Mouse (Mus musculus): ENCODE measurements around the gene Tbc1d22a.
A peak's percentile ranks its signal among the peaks of the same experiment; 100 is the strongest.
"Not testable (repeated sequence)": the region's sequence is repeated elsewhere in the genome, so short reads cannot be mapped to it uniquely, and the experiment has no call there.

Tbc1d22a gene

DNA sequence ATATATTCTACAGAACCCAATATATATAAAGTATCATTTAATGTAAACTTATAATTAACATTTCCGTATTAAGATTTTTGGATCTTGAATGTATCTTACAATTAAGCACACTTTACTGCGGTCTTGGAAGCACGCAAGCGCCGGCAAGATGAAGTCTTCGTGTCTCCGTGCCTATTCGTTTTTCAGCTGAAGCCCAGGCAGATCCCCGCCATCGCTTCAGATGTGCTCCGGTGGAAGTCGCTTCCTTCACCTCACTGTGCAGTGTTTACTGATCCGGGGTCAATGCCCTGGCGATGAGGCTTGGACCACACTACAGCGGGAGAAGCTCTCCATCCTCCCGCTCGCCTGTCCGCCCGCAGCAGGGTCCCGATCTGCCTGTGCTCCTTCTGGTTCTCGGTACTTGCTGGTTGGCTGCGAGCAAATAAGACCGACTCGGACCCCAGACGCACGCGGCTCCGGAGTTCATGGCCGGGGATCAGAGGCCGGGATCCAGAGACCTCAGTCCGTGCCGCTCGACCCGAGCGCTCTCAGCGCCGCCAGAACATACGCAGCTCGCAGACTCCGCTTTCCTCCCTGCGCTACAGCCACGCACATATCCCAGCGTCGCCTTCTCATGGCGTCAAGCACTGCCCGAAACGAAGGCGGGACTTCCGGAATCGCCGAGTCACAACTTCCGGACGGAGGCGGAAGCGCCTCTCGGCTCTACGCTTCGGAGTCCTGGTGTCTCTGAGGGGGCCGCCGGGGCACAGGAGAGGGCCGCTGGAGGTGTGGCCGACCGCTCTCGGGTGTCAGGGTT lies at the start of gene Tbc1d22a:
Tbc1d22a (plus strand) TSS at position 707 of the 796 bp plus-strand sequence.
- peak; percentile 94 to 95 for DNase-seq (ENCODE audit: low spot score in 2 of 2)

DNA sequence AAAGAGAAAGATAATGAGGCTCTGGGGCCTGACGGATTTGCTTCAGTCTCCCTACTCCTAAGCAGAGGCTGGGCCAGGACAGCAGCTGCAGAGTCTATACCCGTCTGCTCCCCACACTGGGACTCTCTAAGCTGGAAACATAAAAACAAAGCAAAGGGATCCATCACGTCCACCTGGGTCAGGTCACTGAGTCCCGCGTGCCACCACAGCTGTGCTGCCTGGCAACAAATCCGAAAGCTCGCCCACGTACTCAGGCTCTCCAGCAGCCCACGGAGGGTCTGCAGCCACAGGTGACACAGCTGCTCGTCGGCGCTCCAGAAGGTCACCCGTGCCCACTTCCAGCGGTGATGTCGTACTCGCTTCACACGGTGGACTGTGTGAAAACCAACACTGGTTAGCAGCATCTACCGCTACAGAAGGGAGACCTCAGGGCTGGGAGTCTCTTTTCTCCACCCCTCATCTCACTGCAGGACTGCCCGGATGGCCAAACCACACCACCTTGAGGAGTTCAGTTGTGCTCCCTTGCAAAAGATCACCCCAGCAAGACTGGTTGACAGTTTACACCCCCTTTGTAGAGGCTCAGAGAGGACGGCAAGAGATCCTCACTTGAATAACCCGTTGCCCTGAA lies 49.4 kb upstream of the Tbc1d22a start:
- DNase-seq (ENCODE audit: low spot score in 2 of 2) = no peak

DNA sequence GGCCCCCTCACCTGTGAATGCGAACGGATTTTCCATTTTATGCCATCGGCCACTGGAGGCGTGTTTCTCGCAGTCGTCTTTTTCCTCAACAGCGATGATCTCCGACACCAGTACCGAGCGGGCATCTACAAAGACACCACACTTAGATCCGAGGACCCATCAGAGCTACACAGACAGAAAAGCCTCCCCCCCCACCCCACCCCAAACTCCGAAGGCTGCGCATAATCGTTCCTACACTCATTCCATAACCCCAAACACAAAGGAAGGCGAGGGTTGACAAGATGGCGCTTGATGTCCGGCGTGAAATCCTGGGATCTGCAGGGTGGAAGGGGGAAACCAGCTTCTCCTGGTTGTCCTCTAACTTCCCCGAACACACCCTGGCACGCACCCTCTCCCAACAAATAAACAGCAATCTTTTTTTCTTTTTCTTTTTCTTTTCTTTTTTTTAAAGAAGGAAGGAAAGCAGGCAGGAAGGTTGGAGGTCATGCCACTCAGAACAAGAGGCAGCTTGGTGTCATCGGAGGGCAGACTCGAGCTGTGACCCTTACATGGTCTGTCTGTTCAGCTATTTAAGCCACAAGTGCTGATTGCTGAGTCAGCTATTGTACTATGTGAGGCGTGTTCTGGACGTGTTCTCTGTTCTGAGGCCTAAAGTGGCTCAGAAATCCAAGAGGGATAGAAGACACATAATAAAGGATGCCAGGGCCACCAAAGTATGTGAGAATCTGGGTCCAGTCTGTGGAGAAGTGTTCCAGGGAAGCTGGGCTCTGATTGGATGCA lies 48.3 kb upstream of the Tbc1d22a start:
- DNase-seq (ENCODE audit: low spot score in 2 of 2) = no peak

DNA sequence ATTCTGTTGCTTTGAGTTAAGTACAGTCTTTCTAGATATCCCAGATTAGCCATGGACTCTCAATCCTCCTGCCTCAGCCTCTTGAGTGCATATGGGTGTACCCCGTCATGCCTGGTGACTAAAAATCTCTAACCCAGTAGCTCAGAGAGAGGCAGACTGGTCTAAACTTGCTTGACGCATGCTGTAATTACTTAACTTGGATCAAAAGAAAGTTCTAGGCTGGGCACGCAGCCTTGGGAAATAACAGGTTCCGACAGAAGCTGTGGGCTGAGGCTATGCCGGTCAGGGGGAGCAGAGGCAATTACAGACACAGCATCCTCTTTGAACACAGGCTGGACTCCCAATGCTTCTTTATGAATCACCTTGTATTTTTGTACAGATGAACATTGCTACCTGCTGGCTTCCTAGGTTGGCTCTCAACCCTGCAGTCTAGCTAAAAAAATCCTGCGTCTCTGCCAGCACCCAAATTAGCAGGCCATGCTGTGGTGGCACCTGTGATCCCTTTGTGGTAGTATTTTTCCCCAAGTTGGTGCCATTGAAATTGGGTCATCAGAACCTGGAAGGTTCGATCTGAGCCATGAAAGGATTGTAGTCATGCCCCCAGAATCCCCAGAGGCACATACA lies 47.1 kb upstream of the Tbc1d22a start:
- DNase-seq (ENCODE audit: low spot score in 2 of 2) = no peak

DNA sequence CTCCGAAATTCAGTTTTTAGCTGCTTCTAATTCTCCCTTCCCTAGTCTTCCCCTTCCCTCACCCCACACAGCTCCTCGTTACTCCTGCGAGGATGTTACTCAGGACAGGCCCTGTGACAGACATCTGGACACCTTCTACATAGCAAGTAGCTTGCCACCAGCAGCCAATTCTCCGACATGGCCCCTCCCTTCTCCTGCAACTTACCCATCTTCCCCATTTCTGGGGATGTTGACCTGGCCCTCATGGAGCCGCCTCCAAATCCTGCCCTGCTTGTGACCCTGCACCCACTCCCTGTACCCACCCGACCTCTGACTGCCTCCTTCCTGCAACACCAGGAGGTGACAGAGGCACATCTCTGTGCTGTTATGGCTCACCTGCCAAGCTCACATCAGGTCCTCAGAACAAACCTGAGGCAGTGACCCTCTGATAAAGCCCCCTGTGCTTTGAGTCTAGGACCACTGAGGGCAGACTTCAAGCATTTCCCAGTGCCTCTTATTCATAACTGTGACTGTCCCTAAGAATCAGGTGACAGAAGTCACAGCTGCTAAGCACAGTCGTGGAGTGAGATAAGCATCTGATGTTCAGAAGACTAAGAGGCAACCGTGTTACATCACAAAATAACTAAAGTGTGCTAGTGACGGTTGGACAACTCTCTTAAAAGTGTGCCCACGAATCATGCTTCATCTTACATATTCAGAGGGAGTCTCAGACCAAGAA lies 46.3 kb upstream of the Tbc1d22a start:
- no peak for DNase-seq (ENCODE audit: low spot score in 2 of 2)

DNA sequence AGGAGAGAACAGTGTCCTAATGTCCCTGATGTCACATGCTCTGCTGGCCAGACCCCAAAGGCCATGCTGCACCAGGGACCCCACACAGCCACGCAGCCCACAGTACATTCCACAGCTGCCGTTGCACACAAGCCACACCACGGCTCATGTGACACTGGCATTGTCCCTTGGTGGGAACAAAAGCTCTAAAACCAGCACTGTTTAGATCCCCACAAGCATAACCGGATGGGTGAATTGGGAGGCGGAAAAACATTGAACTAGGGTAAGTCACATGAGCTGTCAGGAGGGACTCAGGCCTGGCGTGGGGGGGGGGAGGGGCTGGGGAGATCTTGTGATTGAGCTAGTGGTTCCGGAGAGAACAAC lies 45.8 kb upstream of the Tbc1d22a start:
- no peak for DNase-seq (ENCODE audit: low spot score in 2 of 2)

DNA sequence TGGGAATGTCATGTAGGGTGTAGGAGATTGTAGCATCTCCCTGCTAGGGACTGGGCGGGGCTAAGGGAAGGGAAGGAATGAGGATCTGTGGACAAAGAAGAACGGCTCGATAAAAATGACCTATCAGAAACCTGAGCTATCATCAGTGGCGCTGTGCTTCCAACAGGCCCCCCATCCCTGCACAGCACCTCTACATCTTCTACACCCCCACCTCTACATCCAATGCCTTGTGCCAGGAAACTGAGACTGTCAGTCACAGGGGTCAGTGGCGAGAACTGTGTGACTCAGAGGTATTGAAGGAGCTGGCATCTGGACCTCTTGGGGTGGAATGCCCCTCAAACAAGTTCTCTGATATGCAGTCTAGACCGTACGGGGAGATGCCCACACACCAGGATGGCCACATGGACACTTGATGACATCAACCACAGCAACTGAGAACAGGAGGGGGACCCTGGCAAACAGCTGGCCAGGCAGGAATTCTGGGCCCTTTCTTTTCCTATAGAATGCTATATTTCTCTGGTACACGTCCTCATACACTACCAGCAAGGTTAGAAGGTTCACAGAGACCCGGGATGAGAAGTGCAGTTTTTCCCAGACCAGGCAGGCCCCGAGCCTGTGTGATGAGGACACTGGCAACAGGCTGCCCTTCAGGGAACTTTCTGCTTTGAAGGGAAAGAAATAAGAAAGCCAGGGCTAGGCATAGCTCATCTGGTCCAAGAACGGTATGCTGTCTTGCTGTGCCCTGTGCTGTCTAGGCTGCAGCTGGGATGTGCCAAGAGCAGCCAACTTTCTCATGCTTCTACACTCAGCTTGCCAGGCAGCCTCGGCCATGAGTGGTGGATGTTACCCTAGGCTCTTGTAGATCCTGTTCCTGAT lies 45.1 kb upstream of the Tbc1d22a start:
- no peak for DNase-seq (ENCODE audit: low spot score in 2 of 2)

DNA sequence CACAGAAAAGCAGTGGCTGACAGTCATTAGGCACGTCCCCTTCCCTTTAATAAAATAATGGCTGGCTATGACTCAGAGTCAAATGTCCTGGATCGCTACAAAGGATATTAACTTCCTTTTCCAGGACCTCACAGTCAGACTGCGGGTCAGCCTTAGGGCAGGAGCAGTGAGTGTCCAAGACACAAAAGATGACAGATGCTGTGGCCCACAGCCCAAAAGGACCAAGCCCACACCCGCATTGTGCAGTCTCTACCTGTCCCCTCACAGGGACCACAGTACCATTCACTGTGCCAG lies 44.5 kb upstream of the Tbc1d22a start:
- DNase-seq (ENCODE audit: low spot score in 2 of 2) = no peak

DNA sequence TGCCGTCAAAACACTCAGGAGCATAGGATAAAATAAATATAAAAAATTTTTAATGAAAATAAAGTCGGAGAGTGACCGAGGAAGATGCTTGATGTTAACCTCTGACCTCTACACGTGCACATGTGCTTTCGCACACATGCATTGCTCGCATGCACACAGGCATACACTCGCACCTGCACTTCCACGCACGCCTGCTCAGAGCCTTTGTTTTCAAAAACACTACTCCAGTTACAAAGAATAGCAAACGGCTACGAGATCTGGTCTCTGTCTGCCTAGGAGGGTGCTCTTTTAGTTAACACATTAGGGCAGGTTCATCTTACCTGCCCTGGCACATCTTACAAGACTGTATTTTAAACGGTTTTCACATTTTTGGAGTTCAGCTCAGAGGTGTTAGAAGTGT lies 42.9 kb upstream of the Tbc1d22a start:
- no peak for DNase-seq (ENCODE audit: low spot score in 2 of 2)

DNA sequence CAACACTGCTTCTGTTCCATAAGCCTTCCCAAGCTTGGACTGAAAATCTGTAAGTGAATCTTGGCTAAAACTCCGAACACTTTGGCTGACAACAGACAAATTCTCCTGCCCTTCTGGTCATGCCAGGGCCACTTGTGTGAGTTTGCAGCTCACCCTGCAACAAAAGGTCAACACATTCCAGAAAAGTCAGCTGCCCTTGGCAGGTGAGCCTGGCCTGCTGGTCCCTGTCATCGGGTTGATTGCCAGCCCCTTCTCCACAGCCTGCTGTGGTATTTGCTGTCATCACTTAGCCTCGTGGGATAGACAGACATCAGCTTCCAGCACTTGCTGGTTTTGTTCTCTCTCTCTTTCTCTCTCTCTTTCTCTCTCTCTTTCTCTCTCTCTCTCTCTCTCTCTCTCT lies 42.1 kb upstream of the Tbc1d22a start:
- no peak for DNase-seq (ENCODE audit: low spot score in 2 of 2)

DNA sequence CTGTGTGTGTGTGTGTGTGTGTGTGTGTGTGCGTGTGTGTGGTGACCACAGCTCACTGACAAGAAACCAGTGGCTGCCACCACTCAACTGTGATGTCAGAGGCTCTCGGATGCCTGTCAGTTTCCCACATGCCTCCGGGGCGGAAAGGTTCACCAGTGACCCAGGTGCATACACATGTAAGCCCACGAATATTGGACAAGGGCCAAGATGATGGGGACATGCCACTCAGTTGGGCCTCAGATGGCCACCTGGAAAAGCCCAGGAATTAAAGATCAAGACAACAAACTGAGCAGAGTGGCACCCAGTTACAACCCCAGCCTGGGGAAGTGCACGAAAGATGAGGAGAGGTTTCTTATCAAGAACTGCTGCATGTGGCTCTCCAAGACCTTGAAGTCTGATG lies 41.7 kb upstream of the Tbc1d22a start:
- no peak for DNase-seq (ENCODE audit: low spot score in 2 of 2)

DNA sequence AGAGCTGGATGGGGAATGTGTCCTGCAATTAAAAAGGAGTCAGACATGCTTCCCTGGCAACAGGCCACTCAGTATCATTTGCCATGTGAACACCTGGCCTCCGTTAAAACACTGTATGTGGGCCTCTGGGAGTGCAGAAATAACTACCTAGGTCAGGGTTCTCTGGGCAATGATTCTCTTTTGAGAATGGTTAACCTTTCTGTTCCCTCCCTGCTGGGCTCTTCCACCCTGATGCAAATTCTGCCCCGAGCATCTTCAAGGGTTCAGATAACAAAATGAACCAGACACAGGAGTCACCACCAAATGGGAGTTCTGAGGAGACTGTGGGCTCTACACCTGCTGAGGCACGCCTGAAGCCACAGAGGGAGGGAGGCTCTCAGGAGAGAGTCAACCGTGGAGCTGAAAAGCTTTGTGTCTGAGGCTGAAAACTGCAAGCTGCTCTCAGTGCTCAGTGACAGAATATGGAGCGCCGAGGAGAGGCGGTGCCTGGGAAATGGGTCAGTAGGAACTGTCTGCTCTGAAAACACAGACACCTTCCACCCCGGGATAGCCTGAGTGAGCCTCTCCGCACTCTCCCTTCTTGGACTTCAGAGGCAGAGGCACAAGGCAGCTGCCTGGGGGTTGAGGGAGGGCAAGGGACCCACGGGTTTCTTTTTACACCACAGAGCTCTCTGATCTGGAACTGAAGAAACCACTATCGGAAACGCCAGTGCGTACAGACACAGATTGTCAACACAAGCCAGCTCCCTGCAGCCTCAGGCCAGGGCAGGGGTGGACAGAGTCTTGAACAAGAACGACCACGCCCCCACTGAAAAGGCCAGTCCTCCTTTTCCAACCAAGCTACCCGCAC lies 40.9 kb upstream of the Tbc1d22a start:
- no peak for DNase-seq (ENCODE audit: low spot score in 2 of 2)

DNA sequence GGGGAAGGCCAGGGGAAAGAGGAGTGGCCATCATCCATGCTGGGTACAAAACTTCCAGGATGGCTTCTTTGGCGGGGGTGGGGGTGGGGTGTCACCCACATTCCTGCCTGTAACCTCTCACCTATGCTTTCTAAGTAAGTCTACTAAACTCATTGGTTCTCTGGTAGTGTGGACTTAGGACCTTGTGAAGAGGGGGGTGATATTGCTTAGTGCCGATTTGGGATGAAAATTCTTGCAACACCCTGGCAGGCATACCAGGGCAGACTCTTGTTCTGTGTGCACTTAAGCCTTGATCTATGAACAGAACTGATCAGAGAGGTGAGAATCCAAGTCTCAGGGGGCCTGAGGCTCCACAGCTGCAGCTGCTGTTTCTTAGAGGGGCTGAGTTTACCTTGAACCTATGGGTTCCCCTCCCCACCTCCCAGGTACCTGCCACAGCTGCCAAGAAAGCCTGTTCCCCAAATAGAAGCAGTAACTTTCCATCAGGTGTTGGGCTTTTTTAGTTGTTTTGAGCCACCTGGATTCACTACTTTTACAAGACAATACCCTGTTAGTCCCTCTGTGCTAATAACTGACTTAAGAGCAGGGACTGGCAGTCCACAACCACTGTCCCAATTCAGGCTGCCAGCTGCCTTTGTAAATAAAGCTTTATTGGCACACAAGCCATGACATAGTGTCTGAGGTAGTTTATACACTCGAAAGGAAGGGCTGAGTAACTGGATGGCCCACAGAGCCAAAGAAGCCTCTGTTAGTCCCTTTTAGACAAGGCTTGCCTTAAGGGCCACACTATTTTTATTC lies 38.8 kb upstream of the Tbc1d22a start:
- no peak for DNase-seq (ENCODE audit: low spot score in 2 of 2)

DNA sequence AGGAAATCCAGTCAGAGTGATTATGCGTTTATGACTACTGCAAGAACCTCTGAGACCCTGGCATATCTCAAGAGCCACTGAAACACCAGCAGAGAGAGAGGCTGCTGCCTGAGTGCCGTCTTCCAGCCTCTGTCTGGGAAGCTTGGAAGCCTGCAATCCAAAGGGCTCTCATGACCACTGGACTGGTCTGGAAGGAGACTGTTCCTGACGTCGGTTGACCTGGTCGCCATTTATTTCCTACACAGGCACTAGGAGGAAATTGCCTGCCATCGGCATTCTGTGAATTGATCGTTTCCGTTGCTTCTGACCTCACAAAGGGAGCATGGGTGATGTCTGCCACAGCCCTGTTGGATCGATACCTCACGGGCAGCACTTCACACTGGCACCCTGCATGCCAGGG lies 38.1 kb upstream of the Tbc1d22a start:
- no peak for DNase-seq (ENCODE audit: low spot score in 2 of 2)

DNA sequence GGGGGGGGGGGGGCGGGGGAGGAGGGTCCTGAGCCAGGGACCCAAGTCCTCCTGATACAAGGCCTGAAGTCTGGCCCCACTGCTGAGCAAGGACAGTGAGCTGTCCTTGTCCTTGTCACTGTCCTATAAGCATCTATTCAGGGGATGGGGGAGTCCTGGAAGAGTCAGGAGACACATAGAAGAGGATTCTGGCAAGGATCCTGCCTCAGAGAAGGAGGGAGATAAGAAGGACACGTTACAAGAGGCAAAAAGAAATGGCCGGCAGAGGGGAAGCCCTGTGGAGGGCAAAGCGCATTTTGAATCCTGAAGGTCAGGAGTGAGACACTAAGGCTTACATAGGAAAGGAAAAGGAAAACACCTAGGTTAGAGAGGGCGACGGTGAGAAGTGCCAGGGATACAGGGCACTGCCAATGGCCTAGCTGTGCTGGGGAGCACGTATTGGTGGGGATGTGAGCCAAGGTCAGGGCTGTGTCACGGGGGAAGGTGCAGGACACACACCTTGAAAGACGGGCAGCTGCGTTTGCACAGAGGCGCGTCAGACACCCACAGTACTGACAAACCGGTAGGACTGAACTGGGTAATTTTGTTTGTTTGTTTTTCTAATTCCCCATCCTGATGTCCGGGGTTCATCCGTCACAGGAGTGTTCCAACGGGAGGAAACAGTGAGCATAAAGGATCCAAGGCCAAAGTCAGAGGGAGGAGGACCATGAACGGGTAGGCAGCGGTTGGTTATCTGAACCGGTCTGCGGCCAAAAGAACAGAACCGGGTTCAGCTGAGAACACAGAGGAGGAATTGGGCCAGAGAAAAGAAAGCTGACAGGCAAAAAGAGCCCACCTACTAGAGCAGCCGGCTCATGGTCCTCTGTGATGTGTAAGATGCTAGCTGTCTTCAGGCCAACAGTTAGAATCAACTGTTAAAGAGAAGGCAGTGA lies 37.2 kb upstream of the Tbc1d22a start:
- DNase-seq (ENCODE audit: low spot score in 2 of 2) = no peak

DNA sequence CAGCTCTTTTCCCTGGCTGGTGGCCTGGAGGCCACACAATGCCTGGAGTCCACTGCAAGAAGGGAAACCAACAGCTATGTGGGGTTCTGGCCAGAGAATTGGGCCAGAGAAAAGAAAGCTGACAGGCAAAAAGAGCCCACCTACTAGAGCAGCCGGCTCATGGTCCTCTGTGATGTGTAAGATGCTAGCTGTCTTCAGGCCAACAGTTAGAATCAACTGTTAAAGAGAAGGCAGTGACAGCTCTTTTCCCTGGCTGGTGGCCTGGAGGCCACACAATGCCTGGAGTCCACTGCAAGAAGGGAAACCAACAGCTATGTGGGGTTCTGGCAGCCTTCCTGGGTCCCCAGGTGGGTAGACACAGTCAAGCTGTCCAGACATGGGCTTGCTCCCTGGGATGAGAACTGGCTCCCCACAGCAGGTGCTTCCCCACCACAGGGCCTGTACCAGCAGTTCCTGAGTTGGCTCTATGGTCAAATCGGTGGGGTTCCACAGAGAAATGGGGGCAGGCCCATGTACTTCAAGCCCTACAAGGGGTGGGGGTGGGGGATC lies 36.5 kb upstream of the Tbc1d22a start:
- not testable (repeated sequence) for DNase-seq (ENCODE audit: low spot score in 2 of 2)

DNA sequence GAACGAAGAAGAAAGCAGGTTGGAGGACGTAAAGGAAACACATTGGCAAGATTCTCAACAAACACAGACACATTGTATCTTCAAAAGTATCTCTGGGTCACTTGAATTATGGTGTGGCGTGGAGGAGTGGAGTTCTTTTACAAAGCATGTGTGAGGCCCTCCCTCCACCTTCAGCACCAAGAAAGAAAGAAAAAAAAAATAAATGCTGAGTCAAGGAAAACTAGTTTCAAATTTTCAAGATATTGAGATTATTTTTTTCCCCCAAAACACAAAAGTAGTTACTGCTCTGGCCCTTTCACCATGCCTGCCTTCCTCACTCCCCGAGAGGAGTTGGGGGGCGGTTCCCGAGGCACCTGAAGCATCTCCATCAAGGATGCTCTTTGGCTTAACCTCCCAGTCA lies 35.7 kb upstream of the Tbc1d22a start:
- DNase-seq (ENCODE audit: low spot score in 2 of 2) = no peak

DNA sequence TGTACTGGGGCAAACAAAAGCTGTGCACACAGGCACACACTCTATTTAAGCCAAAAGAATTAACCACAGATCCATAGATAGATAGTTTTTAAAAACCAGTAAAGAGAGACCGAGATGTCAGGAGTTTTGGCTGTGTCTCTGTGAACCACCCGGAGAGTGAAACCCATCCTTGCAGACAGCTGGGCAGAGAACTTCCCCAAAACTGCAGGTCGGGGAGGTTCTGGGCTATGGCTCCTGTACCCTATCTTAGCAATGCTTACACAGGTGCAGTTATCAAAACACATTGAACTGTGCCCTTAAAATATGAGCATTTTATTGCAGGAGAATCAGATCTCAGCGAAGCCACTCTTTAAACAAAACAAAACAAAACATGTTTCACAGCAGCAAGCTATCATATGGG lies 33.8 kb upstream of the Tbc1d22a start:
- no peak for DNase-seq (ENCODE audit: low spot score in 2 of 2)
